Mouse (Mus musculus): ENCODE results near the gene Chst8. TPM values are rescaled to one million over a fixed set of nuclear protein-coding genes. Genes with fewer than 3 reads are reported as not detected.

Chst8 gene
- polyA plus RNA-seq, 3 experiments from 2014 or later, result not detected

GRCm38 (mm10) chr7:34704401-34704800, 108.1 kb downstream of the Chst8 start:
- ATAC-seq, result no peak

DNA sequence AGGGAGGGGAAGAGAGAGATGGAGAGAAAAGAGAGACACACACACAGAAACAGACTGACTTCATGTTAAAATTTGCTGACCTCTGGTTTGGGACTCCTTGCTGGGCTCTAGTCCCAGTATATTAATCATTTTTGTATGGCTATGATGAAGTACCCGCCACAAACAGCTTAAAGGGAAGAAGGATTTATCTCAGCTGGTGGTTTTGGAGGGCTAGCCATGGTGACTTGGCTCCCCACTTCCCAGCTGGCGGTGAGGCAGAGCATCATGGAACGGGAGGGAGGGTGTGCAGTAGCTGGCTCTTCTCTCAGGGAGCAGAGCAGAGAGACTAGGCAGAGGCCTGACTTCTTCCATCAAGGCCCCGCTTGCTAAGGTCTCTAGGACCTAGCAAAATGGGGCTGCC, 109.1 kb downstream of the Chst8 start:
- no peak for ATAC-seq

GRCm38 (mm10) chr7:34702718-34703351, 109.7 kb downstream of the Chst8 start:
- ATAC-seq, result no peak

GRCm38 (mm10) chr7:34699888-34700287, 112.6 kb downstream of the Chst8 start:
- ATAC-seq, result no peak

DNA sequence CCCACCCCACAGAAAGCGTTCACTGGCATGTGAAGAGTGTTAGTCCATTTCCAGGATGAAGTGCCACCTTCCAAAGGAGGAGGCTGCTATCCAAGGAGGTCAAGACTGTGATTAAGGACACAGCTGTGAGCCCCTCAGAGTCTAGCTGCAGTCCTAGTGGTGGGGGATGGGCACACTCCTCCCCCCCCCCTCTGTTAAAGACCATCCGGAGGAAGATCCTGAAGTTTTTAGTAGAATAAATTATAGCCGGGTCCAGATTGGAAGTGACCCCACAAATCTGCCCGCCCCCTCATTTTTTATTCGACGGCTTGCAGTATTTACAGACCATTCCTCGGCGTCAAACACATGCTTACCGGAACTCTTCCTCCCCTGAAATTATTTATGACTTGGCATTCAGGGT, 114.3 kb downstream of the Chst8 start:
- ATAC-seq, result no peak

DNA sequence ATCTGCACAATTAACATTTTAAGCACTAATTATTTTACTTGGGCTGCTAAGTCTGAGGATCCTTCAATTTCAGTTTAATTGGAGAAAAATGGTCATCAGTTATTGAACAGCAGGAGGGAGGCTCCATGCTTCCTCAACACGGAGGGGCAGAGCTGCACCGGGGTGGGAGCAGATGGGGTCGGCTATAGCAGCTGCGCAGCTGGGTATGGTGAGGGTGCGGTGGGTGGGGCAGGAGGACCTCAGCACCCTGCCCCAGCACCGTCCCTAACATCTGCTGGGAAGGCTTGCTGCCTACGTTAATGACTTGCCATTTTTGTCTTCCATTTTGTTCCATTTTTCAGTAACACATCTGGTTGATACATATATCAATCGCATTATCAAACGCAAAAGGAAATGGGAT, 116.4 kb downstream of the Chst8 start:
- no peak for ATAC-seq

- no peak for ATAC-seq
Measured at GRCm38 (mm10) chr7:34694898-34695297, 117.6 kb downstream of the Chst8 start.

DNA sequence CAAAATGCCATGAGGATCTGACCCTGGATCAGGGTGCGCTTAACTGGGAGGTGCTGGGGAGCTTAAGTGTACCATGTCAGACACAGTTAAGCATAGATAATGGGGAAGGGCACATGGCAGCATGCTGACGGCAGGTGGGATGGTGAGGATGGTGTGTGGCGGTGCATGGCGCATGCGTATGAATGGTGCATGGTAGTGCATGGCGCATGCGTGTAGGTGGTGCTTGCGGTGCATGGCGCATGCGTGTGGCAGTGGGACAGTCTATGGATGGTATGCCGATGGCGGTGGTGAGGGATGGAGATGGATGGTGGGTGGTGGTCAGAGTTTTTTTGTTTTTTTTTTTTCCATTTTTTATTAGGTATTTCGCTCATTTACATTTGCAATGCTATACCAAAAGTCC, 118.6 kb downstream of the Chst8 start:
- ATAC-seq, result no peak

DNA sequence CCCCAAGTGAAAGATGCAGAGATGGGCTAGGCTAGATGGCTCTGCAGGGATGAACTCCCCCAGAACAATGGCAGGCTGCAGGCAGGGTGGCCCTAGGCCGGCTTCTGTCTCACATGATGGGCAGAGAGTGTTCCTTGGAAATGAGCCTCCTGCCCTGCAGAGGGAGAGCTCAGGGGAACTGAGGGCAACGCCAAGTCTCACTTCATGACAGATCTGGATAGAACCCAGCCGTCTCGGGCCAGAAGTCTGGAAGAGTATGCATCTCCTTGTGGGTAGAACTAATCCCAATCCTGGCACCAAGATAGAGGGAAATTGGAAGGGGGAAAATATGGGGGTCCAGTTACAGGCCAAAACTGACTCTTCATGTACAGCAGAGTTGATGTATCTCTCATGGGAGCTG, 119.4 kb downstream of the Chst8 start:
- no peak for ATAC-seq

DNA sequence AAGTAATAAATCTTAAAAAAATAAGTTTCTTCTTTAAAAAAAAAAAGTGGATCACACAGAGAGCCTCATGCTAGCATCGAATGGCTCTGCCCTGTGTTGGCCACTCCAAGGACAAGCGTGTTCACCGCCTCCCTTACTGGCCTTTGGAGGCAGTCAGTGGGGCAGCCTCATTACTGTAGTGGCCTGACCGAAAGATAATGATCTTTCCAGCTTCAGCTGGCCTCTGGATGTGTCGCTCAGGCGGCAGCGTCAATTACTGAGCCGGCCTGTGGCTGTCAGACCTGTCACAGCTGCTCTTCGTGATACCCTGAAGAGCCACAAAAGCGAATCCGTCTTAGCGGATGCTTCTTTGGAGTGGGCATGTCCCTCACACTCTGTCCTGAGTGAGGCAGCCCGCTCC, 122.4 kb downstream of the Chst8 start:
- no peak for ATAC-seq

GRCm38 (mm10) chr7:34689028-34689427, 123.5 kb downstream of the Chst8 start:
- ATAC-seq, result no peak

DNA sequence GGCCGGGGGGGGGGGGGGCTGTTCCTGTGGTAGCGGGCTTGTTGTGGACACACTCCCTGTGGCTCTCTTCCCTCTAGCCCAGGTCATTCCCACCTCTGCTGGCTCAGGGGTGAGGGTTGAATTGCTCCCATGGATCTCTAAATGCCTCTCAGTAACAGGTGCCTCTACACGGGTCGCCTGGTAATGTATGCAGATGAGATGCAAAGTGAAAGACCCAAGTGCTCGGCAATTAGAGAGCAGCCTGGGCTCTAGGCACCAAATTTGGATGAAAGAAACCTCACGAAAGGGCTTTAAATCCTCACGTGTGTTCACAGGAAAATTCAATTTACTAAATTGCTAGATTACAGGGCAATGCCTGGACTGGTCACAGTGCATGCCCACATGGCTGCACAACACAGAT, 126.7 kb downstream of the Chst8 start:
- no peak for ATAC-seq

- ATAC-seq, result no peak
Measured at GRCm38 (mm10) chr7:34685176-34685575, 127.3 kb downstream of the Chst8 start.

- ATAC-seq, result no peak
Measured at GRCm38 (mm10) chr7:34680771-34681421, 131.6 kb downstream of the Chst8 start.

DNA sequence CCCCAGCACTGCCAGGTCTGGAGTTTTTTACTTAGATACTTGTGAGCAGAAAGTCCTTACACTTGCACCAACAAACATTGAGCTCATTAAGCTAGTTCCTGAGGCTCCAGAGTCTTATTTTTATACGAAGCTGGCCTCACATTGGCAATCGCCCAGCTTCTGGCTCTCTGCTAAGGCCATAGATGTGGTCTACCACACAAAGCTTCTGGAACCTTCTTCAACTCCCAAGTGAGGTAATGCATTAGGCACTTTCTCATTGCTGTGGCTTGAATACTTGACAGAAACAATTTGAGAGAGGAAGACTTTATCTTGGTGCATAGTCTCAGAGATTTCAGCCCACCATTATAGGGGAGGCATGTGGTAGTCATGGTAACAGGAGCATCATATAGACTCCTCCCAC, 132.6 kb downstream of the Chst8 start:
- ATAC-seq, result no peak

GRCm38 (mm10) chr7:34675831-34676514, 136.5 kb downstream of the Chst8 start:
- peak; percentile 60 for ATAC-seq

DNA sequence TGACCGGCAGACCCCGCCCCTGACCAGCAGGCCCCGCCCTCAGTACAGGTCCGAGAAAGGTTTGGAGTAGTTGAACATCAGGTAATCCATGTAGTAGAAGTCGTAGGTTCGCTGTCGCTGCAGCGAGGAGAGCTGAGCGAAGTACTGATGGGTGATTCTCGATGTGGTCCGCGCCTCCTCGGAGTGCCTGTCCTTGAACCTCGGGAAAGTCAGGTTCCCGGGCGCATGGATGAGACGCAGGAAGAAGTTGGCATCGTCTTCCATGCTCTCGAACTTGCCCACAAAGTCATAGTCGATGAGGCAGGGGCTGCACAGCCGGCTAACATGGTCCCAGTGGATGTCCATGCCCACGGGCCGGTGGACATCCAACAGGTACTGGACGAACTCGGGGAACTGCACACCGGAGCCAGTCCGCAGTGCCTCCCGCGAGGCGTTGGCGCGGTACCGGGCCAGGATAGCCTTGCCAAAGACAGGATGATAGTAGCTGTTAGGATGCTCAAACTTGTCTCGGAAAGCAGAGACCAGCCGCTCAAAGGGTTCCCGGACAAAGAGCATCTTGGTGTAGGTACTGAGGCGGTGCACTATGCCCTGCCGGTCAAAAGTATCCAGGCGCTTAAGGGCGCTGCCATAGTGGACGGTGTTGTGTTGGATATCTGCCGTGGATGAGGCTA, 137.3 kb downstream of the Chst8 start:
- no peak for ATAC-seq

- ATAC-seq, result no peak
Measured at GRCm38 (mm10) chr7:34672916-34673315, 139.6 kb downstream of the Chst8 start.

GRCm38 (mm10) chr7:34671911-34672310, 140.6 kb downstream of the Chst8 start:
- peak; percentile 88 for ATAC-seq

DNA sequence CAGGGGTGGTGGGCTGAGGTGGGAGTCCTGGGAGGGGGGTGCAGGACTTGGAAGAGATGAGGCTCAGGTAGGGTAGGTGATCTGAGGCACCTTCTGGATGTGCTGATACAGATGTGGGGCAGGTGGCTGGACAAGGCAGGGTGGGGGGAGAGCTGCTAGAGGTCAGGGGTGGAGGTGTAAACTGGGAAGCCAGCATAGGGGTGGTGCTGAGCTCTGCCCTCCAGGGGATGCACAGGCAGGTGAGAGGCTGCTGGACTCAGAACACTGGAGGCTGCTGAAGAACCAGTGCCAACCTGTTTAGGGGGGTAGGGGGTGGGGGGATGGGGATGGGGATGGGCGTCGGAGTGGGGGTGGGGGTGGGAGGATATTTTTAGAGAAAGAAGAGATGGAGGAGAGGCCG, 141.7 kb downstream of the Chst8 start:
- ATAC-seq, result no peak

DNA sequence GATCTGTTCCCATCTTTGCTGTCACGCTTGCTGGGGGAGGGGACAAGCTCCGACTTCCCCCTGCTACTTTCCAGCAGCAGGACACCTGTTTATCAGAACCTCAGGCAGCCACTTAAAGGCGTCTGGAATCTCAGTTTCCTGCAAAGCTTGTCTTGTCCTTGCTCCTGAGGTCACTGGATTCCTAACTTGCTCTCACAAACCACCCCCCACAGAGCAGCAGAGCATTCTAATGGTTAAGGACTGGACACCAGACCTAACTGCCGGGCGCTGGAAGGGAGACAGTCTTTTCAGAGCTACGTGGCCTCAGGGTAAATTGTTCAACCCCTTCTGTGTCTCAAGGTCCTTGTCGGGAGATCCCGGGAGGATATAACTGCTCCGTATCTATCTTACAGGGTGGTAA, 143.2 kb downstream of the Chst8 start:
- no peak for ATAC-seq

DNA sequence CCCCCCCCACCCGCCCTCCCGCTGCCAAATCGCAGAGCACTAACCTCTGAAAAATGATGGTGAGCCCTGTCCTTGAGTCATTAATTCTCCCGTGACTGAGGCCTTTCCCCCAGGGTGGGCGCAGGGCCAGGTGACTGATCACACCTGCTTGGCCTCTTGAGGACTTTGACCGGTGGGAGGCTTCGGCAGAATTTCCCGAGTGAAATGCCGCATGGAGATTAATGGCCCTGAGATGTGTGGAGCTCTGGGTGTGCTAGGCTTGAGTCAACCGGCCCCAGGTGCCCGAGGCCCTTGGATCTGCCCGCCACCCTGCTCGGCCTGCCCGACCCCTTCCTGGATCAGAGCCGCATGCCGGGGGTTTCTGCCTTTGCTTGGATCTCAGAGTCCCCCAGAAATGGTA, 144.6 kb downstream of the Chst8 start:
- ATAC-seq, result no peak

- no peak for ATAC-seq
Measured at GRCm38 (mm10) chr7:34663145-34663544, 149.4 kb downstream of the Chst8 start.

DNA sequence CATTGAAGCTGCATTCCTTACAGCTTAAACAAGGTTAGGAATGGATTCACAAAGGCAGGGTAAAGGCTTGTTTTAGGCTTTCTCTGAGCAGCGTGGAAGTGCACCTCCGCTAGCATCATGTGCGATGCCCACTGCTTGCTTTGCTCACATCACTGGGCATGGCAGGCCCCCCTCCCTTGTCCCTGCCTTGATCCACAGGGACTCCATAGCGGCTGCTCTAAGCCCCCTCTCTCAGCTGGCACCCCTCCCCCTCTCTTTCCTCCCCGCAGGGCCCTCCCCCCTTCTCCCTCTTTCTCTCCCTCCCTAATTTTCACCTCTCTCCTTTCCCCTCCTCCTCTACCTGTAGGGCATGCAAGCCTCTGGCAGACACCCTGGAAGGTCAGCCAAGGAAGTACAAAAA, 150.3 kb downstream of the Chst8 start:
- no peak for ATAC-seq
